Mouse (Mus musculus) liver, embryonic 14 days (tissue): ENCODE results near the gene Cd37. TPM values are rescaled to one million over a fixed set of nuclear protein-coding genes. Genes with fewer than 3 reads are reported as not detected.

Experiments
- polyA plus RNA-seq: library from polyadenylated mRNA; depleted of rRNA; stranded (reverse); fragments of >200 nt; gene quantifications from 2 replicates; pipeline ENCODE4 v1.2.3, GENCODE M21; 2012; rRNA removed

Cd37 gene
- polyA plus RNA-seq, result 8.7 and 11.7 TPM in 2 replicates

GRCm38 (mm10) chr7:45238723-45239496 is at the start of gene Cd37:
TSS of gene Cd37 (minus strand) at chr7:45239115.

GRCm38 (mm10) chr7:45277136-45277760 is 38.3 kb upstream of the Cd37 start, which contains the start of gene Slc6a21:
TSS of gene Slc6a21 (plus strand) at chr7:45277513.

GRCm38 (mm10) chr7:45240633-45241388 is 1.9 kb upstream of the Cd37 start, which contains the start of gene Slc6a16:
TSS of gene Slc6a16 (plus strand) at chr7:45241085.

GRCm38 (mm10) chr7:45215673-45216441 is 23.1 kb downstream of the Cd37 start, which contains the start of gene Tead2:
TSS of gene Tead2 (plus strand) at chr7:45215753.

GRCm38 (mm10) chr7:45211851-45212251 is 27.1 kb downstream of the Cd37 start, which contains the start of gene Dkkl1:
TSS of gene Dkkl1 (minus strand) at chr7:45212147.

GRCm38 (mm10) chr7:45204380-45205143 is 34.4 kb downstream of the Cd37 start, which contains the start of gene Ccdc155:
TSS of gene Ccdc155 (minus strand) at chr7:45204892.

Other genes with a start within 250 kb of the Cd37 start
- 38.0 and 41.0 TPM in 2 replicates for gene Irf3, start 241.5 kb downstream of the Cd37 start, polyA plus RNA-seq
- 10.2 and 11.7 TPM in 2 replicates for gene Bcl2l12, start 240.4 kb downstream of the Cd37 start, polyA plus RNA-seq
- gene Scaf1, start 222.8 kb downstream of the Cd37 start, polyA plus RNA-seq, result 15.6 and 17.5 TPM in 2 replicates
- 15.6 and 17.7 TPM in 2 replicates for gene Rras, start 221.2 kb downstream of the Cd37 start, polyA plus RNA-seq
- 1.9 and 2.5 TPM in 2 replicates for gene Prr12, start 186.2 kb downstream of the Cd37 start, polyA plus RNA-seq
- gene Nosip, start 176.7 kb downstream of the Cd37 start, polyA plus RNA-seq, result 26.5 and 28.7 TPM in 2 replicates
- gene Prrg2, start 176.4 kb downstream of the Cd37 start, polyA plus RNA-seq, result 7.1 and 7.9 TPM in 2 replicates
- 18.0 and 23.0 TPM in 2 replicates for gene Rcn3, start 146.9 kb downstream of the Cd37 start, polyA plus RNA-seq
- 15.3 and 17.0 TPM in 2 replicates for gene Fcgrt, start 135.3 kb downstream of the Cd37 start, polyA plus RNA-seq
- gene Rps11, start 114.7 kb downstream of the Cd37 start, polyA plus RNA-seq, result 329 and 425 TPM in 2 replicates
- gene Rpl13a, start 110.4 kb downstream of the Cd37 start, polyA plus RNA-seq, result 824 and 978 TPM in 2 replicates
- 0.03 and 0.05 TPM in 2 replicates for gene Gm45713, start 102.9 kb downstream of the Cd37 start, polyA plus RNA-seq
- 11.3 and 12.1 TPM in 2 replicates for gene Flt3l, start 102.7 kb downstream of the Cd37 start, polyA plus RNA-seq
- gene Pih1d1, start 84.8 kb downstream of the Cd37 start, polyA plus RNA-seq, result 33.3 and 38.1 TPM in 2 replicates
- 14.6 and 17.2 TPM in 2 replicates for gene Aldh16a1, start 84.5 kb downstream of the Cd37 start, polyA plus RNA-seq
- gene Slc17a7, start 75.2 kb downstream of the Cd37 start, polyA plus RNA-seq, result 0.02 TPM in 1 of 2 replicates, not detected in the other
- not detected in 2 replicates for gene Gfy, start 59.5 kb downstream of the Cd37 start, polyA plus RNA-seq
- gene Pth2, start 58.1 kb downstream of the Cd37 start, polyA plus RNA-seq, result not detected in 2 replicates
- gene Ccdc155, start 34.2 kb downstream of the Cd37 start, polyA plus RNA-seq, result 0.03 and 0.07 TPM in 2 replicates
- 1.0 and 1.5 TPM in 2 replicates for gene Dkkl1, start 27.0 kb downstream of the Cd37 start, polyA plus RNA-seq
- 9.4 and 12.0 TPM in 2 replicates for gene Tead2, start 23.4 kb downstream of the Cd37 start, polyA plus RNA-seq
- 0.01 and 0.03 TPM in 2 replicates for gene Slc6a16, start 2.0 kb upstream of the Cd37 start, polyA plus RNA-seq
- not detected in 2 replicates for gene Slc6a21, start 38.4 kb upstream of the Cd37 start, polyA plus RNA-seq
- gene Trpm4, start 94.7 kb upstream of the Cd37 start, polyA plus RNA-seq, result 0.95 and 1.2 TPM in 2 replicates
- gene Hrc, start 96.2 kb upstream of the Cd37 start, polyA plus RNA-seq, result 0.06 and 0.76 TPM in 2 replicates
- 0.18 and 0.20 TPM in 2 replicates for gene Ppfia3, start 127.9 kb upstream of the Cd37 start, polyA plus RNA-seq
- 0.31 and 0.34 TPM in 2 replicates for gene Lin7b, start 131.5 kb upstream of the Cd37 start, polyA plus RNA-seq
- 208 and 214 TPM in 2 replicates for gene Snrnp70, start 156.6 kb upstream of the Cd37 start, polyA plus RNA-seq
- gene Kcna7, start 166.5 kb upstream of the Cd37 start, polyA plus RNA-seq, result 0.01 TPM in 1 of 2 replicates, not detected in the other
- 0.17 and 0.23 TPM in 2 replicates for gene Ntf5, start 174.6 kb upstream of the Cd37 start, polyA plus RNA-seq
- not detected in 2 replicates for gene Lhb, start 181.7 kb upstream of the Cd37 start, polyA plus RNA-seq
- 2.8 and 2.9 TPM in 2 replicates for gene Gys1, start 195.7 kb upstream of the Cd37 start, polyA plus RNA-seq
- 66.7 and 69.1 TPM in 2 replicates for gene Ruvbl2, start 199.0 kb upstream of the Cd37 start, polyA plus RNA-seq
- gene Ftl1, start 220.8 kb upstream of the Cd37 start, polyA plus RNA-seq, result 1,332 and 1,795 TPM in 2 replicates
- gene Bax, start 227.8 kb upstream of the Cd37 start, polyA plus RNA-seq, result 52.2 and 58.7 TPM in 2 replicates
- 0.18 and 0.29 TPM in 2 replicates for gene Tulp2, start 242.8 kb upstream of the Cd37 start, polyA plus RNA-seq
- gene Gm45808, start 247.7 kb upstream of the Cd37 start, polyA plus RNA-seq, result 0.06 TPM in 1 of 2 replicates, not detected in the other
- gene Dhdh, start 249.7 kb upstream of the Cd37 start, polyA plus RNA-seq, result 2.0 and 2.2 TPM in 2 replicates